Mouse (Mus musculus): ENCODE measurements at regions not wholly inside any gene's neighbourhood (a gene's known extent, or its start where the extent isn't known, plus 50 kb on each side); places are given as distances from the start of the nearest gene placed in this dataset.
A peak's percentile ranks its signal among the peaks of the same experiment; 100 is the strongest.

- no peak for DNase-seq
These were observed 150.0 kb upstream of the Igsf21 start for GRCm38 (mm10) chr4:140396548-140396947.

GRCm38 (mm10) chr4:140392290-140392689, 145.7 kb upstream of the Igsf21 start:
- DNase-seq = no peak

GRCm38 (mm10) chr4:140390684-140391234, 144.2 kb upstream of the Igsf21 start:
- peak; percentile 19 to 24 for DNase-seq

- peak; percentile 37 to 56 for DNase-seq
These were observed 139.1 kb upstream of the Igsf21 start for GRCm38 (mm10) chr4:140385686-140386085.

- DNase-seq = no peak
These were observed 138.6 kb upstream of the Igsf21 start for GRCm38 (mm10) chr4:140385226-140385625.

GRCm38 (mm10) chr4:140383596-140383995, 137.0 kb upstream of the Igsf21 start:
- no peak for DNase-seq

GRCm38 (mm10) chr4:140380733-140381132, 134.1 kb upstream of the Igsf21 start:
- DNase-seq = no peak

GRCm38 (mm10) chr4:140377941-140378340, 131.4 kb upstream of the Igsf21 start:
- no peak for DNase-seq

GRCm38 (mm10) chr4:140372586-140373325, 126.2 kb upstream of the Igsf21 start:
- no peak for DNase-seq

GRCm38 (mm10) chr4:140371426-140372213, 125.0 kb upstream of the Igsf21 start:
- no peak for DNase-seq

GRCm38 (mm10) chr4:140366975-140367680, 120.5 kb upstream of the Igsf21 start:
- no peak for DNase-seq

GRCm38 (mm10) chr4:140358846-140359245, 112.3 kb upstream of the Igsf21 start:
- no peak for DNase-seq

GRCm38 (mm10) chr4:140358103-140358502, 111.5 kb upstream of the Igsf21 start:
- DNase-seq = peak; percentile 14 to 63

GRCm38 (mm10) chr4:140355144-140355550, 108.6 kb upstream of the Igsf21 start:
- DNase-seq = no peak

- no peak for DNase-seq
These were observed 102.2 kb upstream of the Igsf21 start for GRCm38 (mm10) chr4:140348802-140349201.

GRCm38 (mm10) chr4:140330138-140330537, 83.6 kb upstream of the Igsf21 start:
- DNase-seq = no peak

GRCm38 (mm10) chr4:140326706-140327440, 80.3 kb upstream of the Igsf21 start:
- DNase-seq = no peak

- no peak for DNase-seq
These were observed 79.1 kb upstream of the Igsf21 start for GRCm38 (mm10) chr4:140325677-140326052.

- DNase-seq = no peak
These were observed 78.5 kb upstream of the Igsf21 start for GRCm38 (mm10) chr4:140324971-140325676.

GRCm38 (mm10) chr4:140320120-140320921, 73.7 kb upstream of the Igsf21 start:
- DNase-seq = no peak

GRCm38 (mm10) chr4:140312635-140313034, 66.1 kb upstream of the Igsf21 start:
- DNase-seq = no peak

Measured in kidney, adult 8-10 months (tissue).